Mouse (Mus musculus) heart, postnatal 0 days (tissue): ENCODE measurements at regions not wholly inside any gene's neighbourhood (a gene's known extent, or its start where the extent isn't known, plus 50 kb on each side); places are given as distances from the start of the nearest gene placed in this dataset.

Experiments
- CTCF ChIP-seq: IDR thresholded peaks from 2 replicates; pipeline ENCODE4 v1.5.1; 2016; ENCODE audit warnings: antibody characterized with exemption, control low read depth, low read depth
- EP300 ChIP-seq: IDR thresholded peaks from 2 replicates; pipeline ENCODE4 v1.6.1; 2016; ENCODE audit warnings: antibody characterized with exemption, low read depth

DNA sequence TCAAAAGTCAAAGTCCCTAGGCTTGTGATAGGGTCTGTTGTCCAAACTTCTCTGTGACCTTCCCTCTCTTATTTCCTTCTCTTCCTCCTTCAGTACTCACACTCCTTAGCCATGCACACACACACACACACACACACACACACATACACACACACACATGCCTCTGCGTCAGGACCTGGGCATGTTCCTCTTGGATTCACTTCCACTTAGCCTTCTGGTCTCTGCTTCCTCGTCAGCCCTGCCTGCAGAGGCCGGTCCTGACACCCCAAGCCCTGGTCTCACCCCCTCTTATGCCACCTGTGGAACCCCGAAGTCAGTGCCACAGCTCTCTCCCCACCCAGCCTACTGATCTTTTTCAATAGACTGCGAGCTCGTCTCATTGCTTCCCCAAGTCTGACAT, 250.3 kb downstream of the Barhl2 start:
- TF ChIP-seq CTCF (no peak), EP300 (no peak)
